Mouse (Mus musculus): Measurements from ENCODE around the gene Phip. TPM values are rescaled to one million over a fixed set of nuclear protein-coding genes. Genes with fewer than 3 reads are reported as not detected.

Gene Phip
- polyA plus RNA-seq, 1 experiment from 2014 or later: 61.9 TPM

- Histone ChIP-seq H3K27me3 (ENCODE audit: control insufficient read depth, insufficient read depth, low read length) (no peaks in the 10 kb centered on the region), H3K4me2 (no peak overlapping the region), H3K4me3 (ENCODE audit: low read depth, low read length) (no peak overlapping the region), H3K27ac (ENCODE audit: low read depth, low read length) (no peak overlapping the region), H3K9me3 (replicated peaks; ENCODE audit: control insufficient read depth, low read length) (no peaks in the 10 kb centered on the region), H3K4me1 (ENCODE audit: control insufficient read depth, insufficient read depth, low read length) (no peaks in the 10 kb centered on the region), H3K9ac (ENCODE audit: low read depth, low read length) (no peak overlapping the region), H3K36me3 (ENCODE audit: control insufficient read depth, insufficient read depth, low read length) (peaks cover 9% of the 10 kb centered on the region; the same call in 1 of the 2 replicates)
- no peak for ATAC-seq (replicated peaks; ENCODE audit: insufficient number of reproducible peaks, low FRiP score, low TSS enrichment)
Measured at GRCm38 (mm10) chr9:82952330-82952729, 23.0 kb downstream of the Phip start.

- peaks cover 9% of the 10 kb centered on the region; the same call in 1 of the 2 replicates for H3K36me3 ChIP-seq (ENCODE audit: control insufficient read depth, insufficient read depth, low read length)
- no peaks in the 10 kb centered on the region for H3K9me3 ChIP-seq (replicated peaks; ENCODE audit: control insufficient read depth, low read length)
- no peak overlapping the region for H3K27ac ChIP-seq (ENCODE audit: low read depth, low read length)
- ATAC-seq (replicated peaks; ENCODE audit: insufficient number of reproducible peaks, low FRiP score, low TSS enrichment): no peak
- 93% methylated on average over 2 of the region's 2 CpGs for WGBS (ENCODE audit: insufficient replicate concordance)
- H3K4me2 ChIP-seq: no peak overlapping the region
- no peak overlapping the region for H3K4me3 ChIP-seq (ENCODE audit: low read depth, low read length)
- no peaks in the 10 kb centered on the region for H3K4me1 ChIP-seq (ENCODE audit: control insufficient read depth, insufficient read depth, low read length)
- no peaks in the 10 kb centered on the region for H3K27me3 ChIP-seq (ENCODE audit: control insufficient read depth, insufficient read depth, low read length)
- no peak overlapping the region for H3K9ac ChIP-seq (ENCODE audit: low read depth, low read length)
Measured at GRCm38 (mm10) chr9:82951435-82952004, 23.8 kb downstream of the Phip start.

- WGBS (ENCODE audit: insufficient replicate concordance): 94% methylated on average over 7 of the region's 7 CpGs
- Histone ChIP-seq H3K27me3 (ENCODE audit: control insufficient read depth, insufficient read depth, low read length) (no peaks in the 10 kb centered on the region), H3K4me1 (ENCODE audit: control insufficient read depth, insufficient read depth, low read length) (no peaks in the 10 kb centered on the region), H3K4me3 (ENCODE audit: low read depth, low read length) (no peak overlapping the region), H3K9ac (ENCODE audit: low read depth, low read length) (no peak overlapping the region), H3K36me3 (ENCODE audit: control insufficient read depth, insufficient read depth, low read length) (peaks cover 20% of the 10 kb centered on the region), H3K4me2 (no peak overlapping the region), H3K27ac (ENCODE audit: low read depth, low read length) (no peak overlapping the region), H3K9me3 (replicated peaks; ENCODE audit: control insufficient read depth, low read length) (no peaks in the 10 kb centered on the region)
- ATAC-seq (replicated peaks; ENCODE audit: insufficient number of reproducible peaks, low FRiP score, low TSS enrichment): no peak
Measured at GRCm38 (mm10) chr9:82907246-82907645, 68.1 kb downstream of the Phip start.

GRCm38 (mm10) chr9:82888645-82889044 is 86.7 kb downstream of the Phip start:
- no peaks in the 10 kb centered on the region for H3K9me3 ChIP-seq (replicated peaks; ENCODE audit: control insufficient read depth, low read length)
- no peak overlapping the region for H3K9ac ChIP-seq (ENCODE audit: low read depth, low read length)
- no peak for ATAC-seq (replicated peaks; ENCODE audit: insufficient number of reproducible peaks, low FRiP score, low TSS enrichment)
- H3K4me1 ChIP-seq (ENCODE audit: control insufficient read depth, insufficient read depth, low read length): no peaks in the 10 kb centered on the region
- no peak overlapping the region for H3K27ac ChIP-seq (ENCODE audit: low read depth, low read length)
- no peaks in the 10 kb centered on the region for H3K27me3 ChIP-seq (ENCODE audit: control insufficient read depth, insufficient read depth, low read length)
- peaks cover 21% of the 10 kb centered on the region for H3K36me3 ChIP-seq (ENCODE audit: control insufficient read depth, insufficient read depth, low read length)
- H3K4me3 ChIP-seq (ENCODE audit: low read depth, low read length): no peak overlapping the region
- no peak overlapping the region for H3K4me2 ChIP-seq

GRCm38 (mm10) chr9:82884177-82884576 is 91.1 kb downstream of the Phip start:
- Histone ChIP-seq H3K9me3 (replicated peaks; ENCODE audit: control insufficient read depth, low read length) (no peaks in the 10 kb centered on the region), H3K4me3 (ENCODE audit: low read depth, low read length) (no peak overlapping the region), H3K4me2 (no peak overlapping the region), H3K4me1 (ENCODE audit: control insufficient read depth, insufficient read depth, low read length) (no peaks in the 10 kb centered on the region), H3K9ac (ENCODE audit: low read depth, low read length) (no peak overlapping the region), H3K27ac (ENCODE audit: low read depth, low read length) (no peak overlapping the region), H3K36me3 (ENCODE audit: control insufficient read depth, insufficient read depth, low read length) (peaks cover 22% of the 10 kb centered on the region), H3K27me3 (ENCODE audit: control insufficient read depth, insufficient read depth, low read length) (no peaks in the 10 kb centered on the region)
- ATAC-seq (replicated peaks; ENCODE audit: insufficient number of reproducible peaks, low FRiP score, low TSS enrichment): no peak

GRCm38 (mm10) chr9:82877078-82877477 is 98.2 kb downstream of the Phip start:
- H3K27ac ChIP-seq (ENCODE audit: low read depth, low read length): no peak overlapping the region
- no peak overlapping the region for H3K9ac ChIP-seq (ENCODE audit: low read depth, low read length)
- no peak for ATAC-seq (replicated peaks; ENCODE audit: insufficient number of reproducible peaks, low FRiP score, low TSS enrichment)
- no peaks in the 10 kb centered on the region for H3K9me3 ChIP-seq (replicated peaks; ENCODE audit: control insufficient read depth, low read length)
- 88% methylated on average over 1 of the region's 1 CpGs for WGBS (ENCODE audit: insufficient replicate concordance)
- peaks cover 32% of the 10 kb centered on the region for H3K36me3 ChIP-seq (ENCODE audit: control insufficient read depth, insufficient read depth, low read length)
- no peak overlapping the region for H3K4me2 ChIP-seq
- H3K4me3 ChIP-seq (ENCODE audit: low read depth, low read length): no peak overlapping the region
- H3K27me3 ChIP-seq (ENCODE audit: control insufficient read depth, insufficient read depth, low read length): no peaks in the 10 kb centered on the region
- no peaks in the 10 kb centered on the region for H3K4me1 ChIP-seq (ENCODE audit: control insufficient read depth, insufficient read depth, low read length)

- no peak overlapping the region for H3K27ac ChIP-seq (ENCODE audit: low read depth, low read length)
- no peaks in the 10 kb centered on the region for H3K27me3 ChIP-seq (ENCODE audit: control insufficient read depth, insufficient read depth, low read length)
- no peak overlapping the region for H3K9ac ChIP-seq (ENCODE audit: low read depth, low read length)
- WGBS (ENCODE audit: insufficient replicate concordance): 87% methylated on average over 3 of the region's 3 CpGs
- no peak overlapping the region for H3K4me2 ChIP-seq
- peaks cover 9% of the 10 kb centered on the region; the same call in 1 of the 2 replicates for H3K36me3 ChIP-seq (ENCODE audit: control insufficient read depth, insufficient read depth, low read length)
- no peak for ATAC-seq (replicated peaks; ENCODE audit: insufficient number of reproducible peaks, low FRiP score, low TSS enrichment)
- no peaks in the 10 kb centered on the region for H3K9me3 ChIP-seq (replicated peaks; ENCODE audit: control insufficient read depth, low read length)
- H3K4me1 ChIP-seq (ENCODE audit: control insufficient read depth, insufficient read depth, low read length): no peaks in the 10 kb centered on the region
- no peak overlapping the region for H3K4me3 ChIP-seq (ENCODE audit: low read depth, low read length)
Measured at GRCm38 (mm10) chr9:82867698-82868097, 107.6 kb downstream of the Phip start.

GRCm38 (mm10) chr9:82866121-82866520 is 109.2 kb downstream of the Phip start:
- Histone ChIP-seq H3K36me3 (ENCODE audit: control insufficient read depth, insufficient read depth, low read length) (peaks cover 1% of the 10 kb centered on the region; the same call in 1 of the 2 replicates), H3K4me3 (ENCODE audit: low read depth, low read length) (no peak overlapping the region), H3K27ac (ENCODE audit: low read depth, low read length) (no peak overlapping the region), H3K4me2 (no peak overlapping the region), H3K4me1 (ENCODE audit: control insufficient read depth, insufficient read depth, low read length) (no peaks in the 10 kb centered on the region), H3K9ac (ENCODE audit: low read depth, low read length) (no peak overlapping the region), H3K9me3 (replicated peaks; ENCODE audit: control insufficient read depth, low read length) (no peaks in the 10 kb centered on the region), H3K27me3 (ENCODE audit: control insufficient read depth, insufficient read depth, low read length) (no peaks in the 10 kb centered on the region)
- WGBS (ENCODE audit: insufficient replicate concordance): 92% methylated on average over 1 of the region's 1 CpGs
- no peak for ATAC-seq (replicated peaks; ENCODE audit: insufficient number of reproducible peaks, low FRiP score, low TSS enrichment)

GRCm38 (mm10) chr9:82861775-82862430 is 113.4 kb downstream of the Phip start:
- no peaks in the 10 kb centered on the region for H3K27me3 ChIP-seq (ENCODE audit: control insufficient read depth, insufficient read depth, low read length)
- H3K36me3 ChIP-seq (ENCODE audit: control insufficient read depth, insufficient read depth, low read length): no peaks in the 10 kb centered on the region
- H3K9me3 ChIP-seq (replicated peaks; ENCODE audit: control insufficient read depth, low read length): no peaks in the 10 kb centered on the region
- no peaks in the 10 kb centered on the region for H3K4me1 ChIP-seq (ENCODE audit: control insufficient read depth, insufficient read depth, low read length)
- 86% methylated on average over 3 of the region's 3 CpGs for WGBS (ENCODE audit: insufficient replicate concordance)
- no peak overlapping the region for H3K4me2 ChIP-seq
- ATAC-seq (replicated peaks; ENCODE audit: insufficient number of reproducible peaks, low FRiP score, low TSS enrichment): no peak
- H3K9ac ChIP-seq (ENCODE audit: low read depth, low read length): no peak overlapping the region
- no peak overlapping the region for H3K4me3 ChIP-seq (ENCODE audit: low read depth, low read length)
- H3K27ac ChIP-seq (ENCODE audit: low read depth, low read length): no peak overlapping the region

Data from heart, embryonic 11.5 days (tissue).